Mouse (Mus musculus): ENCODE results near the gene Prlr. TPM values are rescaled to one million over a fixed set of nuclear protein-coding genes. Genes with fewer than 3 reads are reported as not detected.

The Prlr gene
- polyA plus RNA-seq, 1 experiment from 2014 or later = 0.28 TPM

GRCm38 (mm10) chr15:10296570-10296969, 119.5 kb downstream of the Prlr start:
- DNase-seq (ENCODE audit: low spot score) = no peak
- Histone ChIP-seq H3K27ac (replicated peaks) (no peak overlapping the region), H3K36me3 (no peaks in the 10 kb centered on the region), H3K4me3 (no peak overlapping the region), H3K4me1 (no peaks in the 10 kb centered on the region), H3K27me3 (ENCODE audit: low read depth, poor library complexity, severe bottlenecking) (no peaks in the 10 kb centered on the region), H3K9me3 (replicated peaks) (no peaks in the 10 kb centered on the region)
- 86% methylated on average over 1 of the region's 1 CpGs for WGBS

- Histone ChIP-seq H3K4me3 (no peak overlapping the region), H3K4me1 (no peaks in the 10 kb centered on the region), H3K27me3 (ENCODE audit: low read depth, poor library complexity, severe bottlenecking) (no peaks in the 10 kb centered on the region), H3K36me3 (no peaks in the 10 kb centered on the region), H3K27ac (replicated peaks) (no peak overlapping the region), H3K9me3 (replicated peaks) (no peaks in the 10 kb centered on the region)
- 91% methylated on average over 1 of the region's 1 CpGs for WGBS
- no peak for DNase-seq (ENCODE audit: low spot score)
Observed at GRCm38 (mm10) chr15:10298058-10298457, 121.0 kb downstream of the Prlr start.

- Histone ChIP-seq H3K4me3 (no peak overlapping the region), H3K27ac (replicated peaks) (no peak overlapping the region), H3K9me3 (replicated peaks) (no peaks in the 10 kb centered on the region), H3K27me3 (ENCODE audit: low read depth, poor library complexity, severe bottlenecking) (no peaks in the 10 kb centered on the region), H3K36me3 (no peaks in the 10 kb centered on the region), H3K4me1 (no peaks in the 10 kb centered on the region)
- no peak for DNase-seq (ENCODE audit: low spot score)
- 81% methylated on average over 3 of the region's 3 CpGs for WGBS
Observed at GRCm38 (mm10) chr15:10299467-10299866, 122.4 kb downstream of the Prlr start.

- no peaks in the 10 kb centered on the region for H3K4me1 ChIP-seq
- H3K36me3 ChIP-seq = no peaks in the 10 kb centered on the region
- DNase-seq (ENCODE audit: low spot score) = no peak
- no peak overlapping the region for H3K4me3 ChIP-seq
- 92% methylated on average over 1 of the region's 1 CpGs for WGBS
- no peaks in the 10 kb centered on the region for H3K27me3 ChIP-seq (ENCODE audit: low read depth, poor library complexity, severe bottlenecking)
- no peaks in the 10 kb centered on the region for H3K9me3 ChIP-seq (replicated peaks)
- no peak overlapping the region for H3K27ac ChIP-seq (replicated peaks)
Observed at GRCm38 (mm10) chr15:10306461-10306860, 129.4 kb downstream of the Prlr start.

- DNase-seq (ENCODE audit: low spot score) = no peak
- Histone ChIP-seq H3K9me3 (replicated peaks) (no peaks in the 10 kb centered on the region), H3K27me3 (ENCODE audit: low read depth, poor library complexity, severe bottlenecking) (no peaks in the 10 kb centered on the region), H3K36me3 (no peaks in the 10 kb centered on the region), H3K4me3 (no peak overlapping the region), H3K27ac (replicated peaks) (no peak overlapping the region), H3K4me1 (no peaks in the 10 kb centered on the region)
- 86% methylated on average over 5 of the region's 5 CpGs for WGBS
Observed at GRCm38 (mm10) chr15:10311826-10312225, 134.8 kb downstream of the Prlr start.

GRCm38 (mm10) chr15:10313522-10314455, 136.8 kb downstream of the Prlr start:
- WGBS = 54% methylated on average over 7 of the region's 7 CpGs
- peak; percentile 18 for DNase-seq (ENCODE audit: low spot score)
- Histone ChIP-seq H3K9me3 (replicated peaks) (no peaks in the 10 kb centered on the region), H3K4me1 (no peaks in the 10 kb centered on the region), H3K4me3 (no peak overlapping the region), H3K27me3 (ENCODE audit: low read depth, poor library complexity, severe bottlenecking) (no peaks in the 10 kb centered on the region), H3K36me3 (no peaks in the 10 kb centered on the region), H3K27ac (replicated peaks) (no peak overlapping the region)

GRCm38 (mm10) chr15:10325080-10325479, 148.0 kb downstream of the Prlr start, which contains the start of gene Gm21973:
Gene Gm21973, plus strand, starts transcription at chr15:10325380.
- Histone ChIP-seq H3K4me1 (no peaks in the 10 kb centered on the region), H3K36me3 (no peaks in the 10 kb centered on the region), H3K9me3 (replicated peaks) (no peaks in the 10 kb centered on the region), H3K27ac (replicated peaks) (no peak within 1 kb of the TSS), H3K27me3 (ENCODE audit: low read depth, poor library complexity, severe bottlenecking) (no peaks in the 10 kb centered on the region), H3K4me3 (no peak within 1 kb of the TSS)
- no peak for DNase-seq (ENCODE audit: low spot score)
- WGBS = 91% methylated on average over 2 of the region's 2 CpGs

GRCm38 (mm10) chr15:10330626-10331025, 153.6 kb downstream of the Prlr start:
- DNase-seq (ENCODE audit: low spot score) = no peak
- Histone ChIP-seq H3K27ac (replicated peaks) (no peak overlapping the region), H3K4me3 (no peak overlapping the region), H3K9me3 (replicated peaks) (no peaks in the 10 kb centered on the region), H3K27me3 (ENCODE audit: low read depth, poor library complexity, severe bottlenecking) (no peaks in the 10 kb centered on the region), H3K36me3 (no peaks in the 10 kb centered on the region), H3K4me1 (no peaks in the 10 kb centered on the region)
- WGBS = 89% methylated on average over 3 of the region's 3 CpGs

- no peaks in the 10 kb centered on the region for H3K27me3 ChIP-seq (ENCODE audit: low read depth, poor library complexity, severe bottlenecking)
- 98% methylated on average over 1 of the region's 1 CpGs for WGBS
Observed at GRCm38 (mm10) chr15:10332566-10332965, 155.5 kb downstream of the Prlr start.

GRCm38 (mm10) chr15:10338606-10339005, 161.6 kb downstream of the Prlr start:
- 89% methylated on average over 3 of the region's 3 CpGs for WGBS
- no peaks in the 10 kb centered on the region for H3K27me3 ChIP-seq (ENCODE audit: low read depth, poor library complexity, severe bottlenecking)
- no peaks in the 10 kb centered on the region for H3K36me3 ChIP-seq
- no peaks in the 10 kb centered on the region for H3K9me3 ChIP-seq (replicated peaks)
- no peaks in the 10 kb centered on the region for H3K4me1 ChIP-seq
- H3K4me3 ChIP-seq = no peak overlapping the region
- no peak overlapping the region for H3K27ac ChIP-seq (replicated peaks)
- no peak for DNase-seq (ENCODE audit: low spot score)

More at GRCm38 (mm10) chr15:10332566-10332965, 155.5 kb downstream of the Prlr start:
- Histone ChIP-seq H3K4me3 (no peak overlapping the region), H3K27ac (replicated peaks) (no peak overlapping the region), H3K4me1 (no peaks in the 10 kb centered on the region), H3K9me3 (replicated peaks) (no peaks in the 10 kb centered on the region), H3K36me3 (no peaks in the 10 kb centered on the region)
- no peak for DNase-seq (ENCODE audit: low spot score)

- H3K27ac ChIP-seq (replicated peaks) = no peak overlapping the region
- H3K36me3 ChIP-seq = no peaks in the 10 kb centered on the region
- H3K27me3 ChIP-seq (ENCODE audit: low read depth, poor library complexity, severe bottlenecking) = no peaks in the 10 kb centered on the region
- 92% methylated on average over 6 of the region's 6 CpGs for WGBS
- H3K9me3 ChIP-seq (replicated peaks) = no peaks in the 10 kb centered on the region
- H3K4me1 ChIP-seq = no peaks in the 10 kb centered on the region
- no peak overlapping the region for H3K4me3 ChIP-seq
- no peak for DNase-seq (ENCODE audit: low spot score)
Observed at GRCm38 (mm10) chr15:10347044-10347443, 170.0 kb downstream of the Prlr start.

- Histone ChIP-seq H3K27me3 (ENCODE audit: low read depth, poor library complexity, severe bottlenecking) (no peaks in the 10 kb centered on the region), H3K4me3 (no peak within 1 kb of the TSS), H3K36me3 (no peaks in the 10 kb centered on the region), H3K9me3 (replicated peaks) (no peaks in the 10 kb centered on the region), H3K27ac (replicated peaks) (no peak within 1 kb of the TSS), H3K4me1 (no peaks in the 10 kb centered on the region)
- DNase-seq (ENCODE audit: low spot score) = no peak
- WGBS = 85% methylated on average over 9 of the region's 9 CpGs
Observed at GRCm38 (mm10) chr15:10358039-10358948, 181.3 kb downstream of the Prlr start, which contains the start of gene Agxt2. Gene Agxt2, plus strand, starts transcription at chr15:10358532.

Measured in midbrain, embryonic 10.5 days (tissue).